Mouse (Mus musculus) liver, adult (tissue): Measurements from ENCODE around the gene Plekha7.

ENCODE experiments used
- GATA4 ChIP-seq: IDR thresholded peaks from 2 replicates; pipeline ENCODE4 v1.6.1; 2014; ENCODE audit warnings: mild to moderate bottlenecking, low read length; ENCODE audit not compliant: insufficient replicate concordance

The Plekha7 gene

DNA sequence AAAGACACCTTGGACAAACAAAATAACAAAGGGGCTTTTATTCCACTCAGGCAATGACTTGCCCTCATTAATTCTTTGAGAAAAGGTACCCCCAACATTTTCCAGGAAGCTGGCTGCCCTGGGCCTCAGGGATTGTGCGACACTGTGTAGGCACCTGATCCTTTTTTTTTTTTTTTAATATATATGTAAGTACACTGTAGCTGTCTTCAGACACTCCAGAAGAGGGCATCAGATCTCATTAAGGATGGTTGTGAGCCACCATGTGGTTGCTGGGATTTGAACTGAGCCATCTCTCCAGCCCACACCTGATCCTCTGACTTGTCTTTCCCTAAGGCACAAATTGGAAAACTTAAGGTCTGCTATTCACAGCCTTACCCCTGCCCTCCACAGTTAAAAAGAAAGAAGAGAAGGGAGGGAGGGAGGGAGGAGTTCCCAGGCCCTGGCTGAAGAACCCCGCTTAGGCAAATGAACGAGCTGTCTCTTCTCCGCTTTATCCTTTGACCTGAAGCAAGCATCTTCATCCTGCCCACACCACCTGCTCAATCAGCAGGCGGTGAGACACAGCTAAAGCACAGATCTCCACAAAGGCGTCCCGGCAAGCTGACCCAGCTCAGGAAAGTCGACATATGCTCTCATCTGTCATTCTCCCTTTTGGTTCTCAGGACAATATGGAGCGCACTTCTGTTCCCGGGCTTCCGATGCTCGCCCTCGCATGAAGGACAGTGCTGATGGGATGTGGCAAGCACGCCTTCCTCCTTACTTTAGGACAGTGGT is 85.0 kb downstream of the Plekha7 start:
- no peak for TF ChIP-seq GATA4

DNA sequence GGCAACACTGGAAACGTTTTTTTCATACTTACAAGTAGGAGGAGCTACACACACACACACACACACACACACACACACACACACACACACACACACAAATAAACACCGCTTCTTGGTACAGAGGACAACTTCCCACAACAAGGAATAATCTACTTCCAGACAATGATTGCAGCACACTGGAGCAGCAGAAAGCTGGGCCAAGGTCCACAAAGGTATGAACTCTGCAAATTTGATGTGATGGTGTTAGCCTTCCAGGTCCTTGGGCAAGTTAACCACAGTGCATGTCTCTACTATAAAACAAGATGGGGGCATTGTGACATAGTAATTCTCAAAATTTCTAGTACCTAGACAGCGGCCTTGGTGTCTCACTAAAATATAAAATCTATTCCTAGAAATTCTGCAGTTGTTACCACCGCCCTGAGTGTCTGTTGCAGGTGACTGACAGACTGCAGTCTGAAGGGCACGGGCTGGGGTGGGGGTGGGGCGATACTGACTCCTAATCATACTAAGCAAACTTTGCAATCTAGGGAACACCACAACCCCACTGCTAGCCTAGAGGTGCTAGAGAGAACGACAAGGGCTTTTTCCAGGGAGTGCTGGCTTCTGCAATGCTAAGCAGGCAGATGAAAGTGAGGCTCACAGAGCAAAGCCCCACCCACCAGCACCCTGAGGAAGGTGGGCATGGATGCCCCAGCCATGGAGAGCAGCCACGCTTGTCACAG is 85.7 kb downstream of the Plekha7 start:
- no peak for TF ChIP-seq GATA4

DNA sequence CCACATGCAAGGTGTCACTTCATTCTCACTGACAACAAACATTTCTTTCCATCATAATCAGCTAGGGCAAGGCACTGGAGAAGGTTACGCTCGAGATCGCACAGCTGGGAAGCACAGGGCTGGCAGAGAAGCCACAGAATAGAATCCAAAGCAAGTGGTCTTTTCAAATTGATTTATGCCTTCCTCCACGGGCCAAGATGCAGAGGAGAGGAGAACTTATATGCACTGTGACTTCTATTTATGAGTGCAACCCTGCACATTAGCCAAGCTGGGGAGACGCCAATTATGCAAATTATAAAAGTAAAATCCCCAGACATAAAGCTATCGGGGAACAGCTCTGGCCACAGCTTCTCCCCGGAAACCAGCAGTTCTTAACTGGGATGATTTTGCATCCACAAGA is 86.3 kb downstream of the Plekha7 start:
- no peak for TF ChIP-seq GATA4

DNA sequence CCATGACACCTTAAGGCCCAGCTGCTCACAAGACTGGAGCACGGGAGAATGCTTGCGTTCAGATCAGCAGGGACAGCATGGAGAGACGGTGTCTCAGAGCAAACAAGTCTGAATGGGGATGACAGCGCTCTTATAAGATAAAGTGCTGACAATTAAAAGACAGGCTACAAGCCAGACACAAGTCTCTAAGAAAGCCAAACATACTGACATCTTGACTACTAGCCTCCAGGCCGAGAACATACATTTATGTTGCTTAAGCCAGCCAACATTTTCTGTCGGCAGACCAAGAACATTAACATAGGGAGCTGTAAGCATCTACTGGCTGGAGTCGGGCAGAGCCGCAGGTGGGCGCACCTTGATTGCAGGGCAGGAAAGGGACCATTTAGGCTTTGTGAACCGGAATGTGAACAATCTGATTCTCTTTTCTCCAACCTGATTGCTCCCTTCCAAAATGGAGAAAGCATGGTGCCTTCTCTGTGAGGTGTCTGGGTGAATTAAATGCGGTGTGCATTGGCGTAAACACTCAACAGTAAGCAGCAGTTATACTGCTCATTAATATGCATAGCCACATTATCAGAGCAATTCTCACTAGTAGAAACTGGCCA is 88.0 kb downstream of the Plekha7 start:
- TF ChIP-seq GATA4 = no peak

DNA sequence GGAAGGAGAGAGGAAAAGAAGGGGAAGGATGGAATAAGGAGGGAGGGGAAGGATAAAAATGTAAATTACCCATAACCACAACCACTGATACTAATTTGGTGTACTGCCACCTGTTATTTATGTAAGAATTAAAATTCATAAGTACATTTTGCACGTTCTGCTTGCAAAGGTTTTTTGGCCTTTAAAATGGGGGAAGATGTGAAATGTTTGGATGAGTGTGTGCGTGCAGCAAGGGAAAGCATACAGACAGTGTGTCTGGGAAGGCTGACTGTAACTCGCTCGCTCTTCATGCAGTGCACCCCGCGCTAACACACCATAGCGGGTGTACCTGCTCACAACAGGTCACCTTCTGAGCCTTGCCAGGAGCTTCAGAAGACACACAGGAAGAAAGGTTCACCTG is 90.4 kb downstream of the Plekha7 start:
- no peak for TF ChIP-seq GATA4

DNA sequence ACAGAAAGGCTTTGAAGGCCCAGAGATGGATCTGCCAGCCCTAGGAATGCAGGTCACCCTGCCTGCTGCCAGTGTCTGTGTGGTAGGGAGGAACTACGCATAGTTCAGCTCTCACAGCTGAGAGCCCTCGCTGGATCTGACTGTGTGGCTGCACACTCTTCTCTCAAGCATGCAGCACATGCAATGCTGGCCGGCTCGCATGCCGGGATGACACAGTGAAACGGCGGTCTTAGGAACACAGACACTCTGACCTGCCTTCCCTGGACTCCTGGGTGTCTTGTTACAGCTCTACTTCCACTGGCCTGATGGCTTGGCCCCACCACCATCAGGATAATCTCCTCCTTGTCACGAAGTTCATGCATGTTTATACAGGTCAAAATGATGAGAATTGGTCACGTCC is 96.3 kb downstream of the Plekha7 start:
- TF ChIP-seq GATA4 = no peak

DNA sequence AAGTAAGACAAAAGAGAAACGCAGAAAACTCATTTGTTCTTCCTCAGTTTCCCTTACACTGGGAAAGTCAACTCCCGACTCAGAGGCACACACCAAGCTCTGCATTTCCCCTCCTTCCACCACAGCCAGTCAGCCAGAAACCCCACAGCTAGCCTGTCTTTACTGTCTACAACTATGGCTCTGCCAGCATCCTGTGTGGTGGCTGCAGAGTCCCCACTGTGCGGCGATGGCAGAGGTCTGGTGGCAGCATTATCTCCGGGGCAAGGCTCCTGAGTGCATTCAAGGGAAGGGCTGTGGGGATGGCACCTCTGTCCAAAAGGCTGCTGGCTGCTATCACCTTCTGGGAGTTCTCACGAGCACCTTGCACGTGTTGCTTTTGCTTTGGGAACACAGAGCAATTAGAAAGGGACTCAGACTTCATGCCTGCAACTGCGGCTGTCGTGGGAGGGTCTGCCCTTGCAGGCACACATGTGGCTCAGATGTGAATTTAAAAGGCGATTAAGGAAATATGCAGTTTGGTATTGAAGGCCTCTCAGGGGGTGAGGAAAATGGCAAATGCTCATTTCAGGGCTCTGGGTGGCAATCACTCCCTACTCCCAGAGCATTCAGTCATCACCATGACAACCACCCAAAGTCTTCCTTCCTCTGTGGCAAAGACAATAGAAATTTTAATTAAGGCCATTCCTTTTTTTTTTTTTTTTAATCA is 98.1 kb downstream of the Plekha7 start:
- TF ChIP-seq GATA4 = no peak

DNA sequence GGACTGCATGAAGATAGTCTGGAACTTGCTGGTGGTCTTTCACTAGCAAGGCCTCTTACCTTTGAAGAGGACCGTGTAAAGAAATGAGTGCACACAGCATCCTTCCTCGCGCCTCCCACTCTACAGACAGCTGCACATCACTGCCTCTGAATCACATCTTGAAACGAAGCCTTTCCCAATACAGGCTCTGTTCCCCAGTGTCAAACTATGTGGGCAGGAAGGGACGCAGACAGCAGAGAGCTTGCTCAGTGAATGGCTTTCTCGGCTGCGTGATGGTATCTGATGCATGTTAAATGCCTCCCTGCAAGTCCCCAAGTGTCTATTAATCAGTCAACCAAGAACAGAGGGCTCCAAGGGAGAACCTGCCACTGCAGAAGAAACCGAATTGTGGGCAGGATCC is 99.3 kb downstream of the Plekha7 start:
- no peak for TF ChIP-seq GATA4

DNA sequence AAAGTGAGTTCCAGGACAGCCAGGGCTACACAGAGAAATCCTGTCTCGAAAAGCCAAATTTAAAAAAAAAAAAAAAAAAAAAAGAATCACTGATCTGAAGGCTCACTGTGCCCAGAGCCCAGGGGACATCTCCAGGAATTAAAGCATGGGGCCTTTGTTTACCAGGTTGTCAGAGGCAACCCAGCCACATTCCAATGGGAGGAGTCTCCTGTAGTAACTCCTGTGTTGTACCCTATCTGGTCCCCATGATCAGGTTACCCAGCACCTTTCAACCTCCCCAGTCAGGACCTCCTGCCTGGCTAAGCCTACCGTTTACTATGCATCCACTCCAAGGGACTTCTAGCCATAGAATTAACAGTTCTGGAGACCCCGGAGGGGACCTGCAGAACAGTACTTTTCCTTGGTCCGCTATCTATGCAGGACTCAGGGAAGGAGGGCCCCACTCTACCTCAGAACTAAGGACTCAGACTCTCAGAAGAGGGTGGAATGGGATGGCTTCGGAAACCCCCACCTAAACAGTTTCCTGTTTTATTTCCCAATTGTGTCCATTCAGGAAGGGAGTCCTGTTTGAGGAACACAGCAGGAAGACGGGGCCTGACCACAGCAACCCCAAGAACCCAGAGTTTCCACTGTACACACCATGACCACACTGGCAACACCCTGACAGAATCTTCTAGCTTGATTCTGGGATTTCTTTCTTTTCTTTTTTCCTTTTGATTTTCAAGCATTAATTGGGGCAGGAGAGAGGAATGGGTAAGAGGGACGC is 101.2 kb downstream of the Plekha7 start:
- no peak for TF ChIP-seq GATA4

DNA sequence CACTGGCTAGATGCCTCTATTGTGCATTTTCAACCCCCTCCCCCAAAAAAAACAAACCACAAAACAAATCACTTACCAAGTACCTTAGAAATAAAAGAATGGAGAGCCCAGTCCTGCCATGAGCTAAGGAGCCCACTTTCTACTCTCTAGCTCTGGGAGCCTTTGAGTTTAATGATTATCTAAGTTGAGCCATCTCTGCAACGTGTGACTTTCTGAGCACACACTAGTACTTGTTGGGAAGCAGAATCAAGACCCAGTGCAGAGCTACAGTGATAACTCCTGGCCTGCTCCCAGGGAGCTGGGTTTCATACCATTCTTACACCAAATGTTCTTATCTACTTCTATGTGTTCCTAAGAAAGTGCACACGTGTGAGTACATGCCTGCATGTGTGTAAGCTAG is 102.7 kb downstream of the Plekha7 start:
- TF ChIP-seq GATA4 = no peak

DNA sequence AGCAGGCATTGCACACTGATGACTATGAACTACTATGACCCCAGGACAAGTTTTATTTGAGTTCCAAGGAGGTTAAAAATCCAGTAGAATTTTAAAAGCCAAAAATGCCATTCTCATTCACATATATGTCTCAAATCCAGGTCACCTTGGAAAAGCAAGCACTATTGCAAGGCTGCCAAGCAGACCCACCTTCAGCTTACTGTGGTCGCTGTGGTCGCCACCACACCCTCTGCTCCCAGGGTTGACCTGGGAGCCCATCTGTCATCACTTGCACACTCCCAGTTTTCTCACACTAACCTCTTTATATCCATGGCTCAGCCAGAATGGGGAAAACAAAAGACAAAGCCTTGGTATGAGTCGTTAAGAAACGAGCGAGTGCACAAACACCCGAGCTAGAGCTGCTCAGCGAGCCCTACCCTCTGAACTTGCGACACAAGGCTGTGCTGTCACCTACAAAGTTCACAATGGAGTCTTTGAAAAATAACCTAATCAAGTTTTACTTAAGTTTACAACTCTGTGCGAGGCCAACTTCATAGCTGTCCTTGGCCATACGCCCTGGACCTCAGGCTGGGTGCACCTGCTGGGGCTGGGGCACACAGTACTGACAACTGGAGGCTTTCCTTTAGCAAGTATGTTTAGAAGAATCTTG is 106.0 kb downstream of the Plekha7 start:
- TF ChIP-seq GATA4 = no peak

DNA sequence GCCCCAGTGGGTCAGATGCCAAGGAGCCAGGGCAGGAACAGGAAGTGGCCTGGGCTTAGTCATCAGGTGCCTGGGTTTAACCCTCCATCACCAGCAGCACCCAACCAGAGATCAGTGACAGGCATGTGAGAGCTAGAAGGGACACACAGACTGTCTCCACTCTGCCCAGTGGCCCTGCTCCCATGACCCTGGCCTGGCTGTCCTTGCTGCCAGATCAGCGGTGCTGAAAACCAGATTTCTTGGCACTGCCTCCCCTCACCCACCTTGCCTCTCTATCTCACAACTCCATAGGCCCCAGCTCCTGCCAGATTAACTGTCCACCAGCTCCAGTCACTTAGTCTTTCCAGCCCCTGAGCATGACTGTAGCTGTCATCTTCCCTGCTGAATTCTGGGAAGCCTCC is 107.2 kb downstream of the Plekha7 start:
- no peak for TF ChIP-seq GATA4

DNA sequence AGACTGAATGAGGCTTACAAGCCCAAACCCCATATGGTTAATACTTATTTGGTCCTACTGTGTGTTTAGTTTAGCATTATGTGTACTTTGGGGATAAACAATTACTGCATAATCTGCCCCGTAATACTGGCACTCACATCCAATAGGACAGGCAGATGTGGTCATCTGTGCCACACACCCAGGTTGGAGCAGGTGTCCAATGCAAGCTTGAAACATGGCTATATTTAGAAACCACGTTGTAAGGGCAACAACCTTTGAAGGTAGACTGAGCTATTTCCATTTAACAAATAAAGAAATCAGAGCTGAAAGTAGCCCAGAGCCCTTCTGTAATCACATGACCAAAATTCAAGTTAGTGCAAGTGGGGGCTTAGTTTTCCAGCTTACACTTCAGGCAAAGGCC is 107.6 kb downstream of the Plekha7 start:
- no peak for TF ChIP-seq GATA4

DNA sequence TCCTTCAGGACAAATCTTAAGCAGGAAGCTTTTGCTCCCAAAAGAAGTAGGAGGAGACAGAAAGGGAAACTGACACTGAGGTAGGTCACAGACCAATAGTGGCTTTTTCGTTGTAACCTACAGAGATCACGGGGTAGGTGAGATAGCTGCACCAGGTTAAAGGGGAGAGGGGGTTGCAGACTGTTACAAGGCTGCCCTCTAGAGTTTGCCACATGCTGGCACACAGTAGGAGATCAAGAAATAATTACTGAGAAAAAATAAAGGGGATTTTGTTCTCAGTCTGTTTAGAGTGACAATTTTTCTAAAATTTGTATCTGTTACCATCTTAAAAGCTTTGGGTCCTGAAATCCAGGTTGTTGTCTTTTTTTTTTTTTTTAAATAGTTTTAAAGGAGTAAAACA is 109.3 kb downstream of the Plekha7 start:
- no peak for TF ChIP-seq GATA4

DNA sequence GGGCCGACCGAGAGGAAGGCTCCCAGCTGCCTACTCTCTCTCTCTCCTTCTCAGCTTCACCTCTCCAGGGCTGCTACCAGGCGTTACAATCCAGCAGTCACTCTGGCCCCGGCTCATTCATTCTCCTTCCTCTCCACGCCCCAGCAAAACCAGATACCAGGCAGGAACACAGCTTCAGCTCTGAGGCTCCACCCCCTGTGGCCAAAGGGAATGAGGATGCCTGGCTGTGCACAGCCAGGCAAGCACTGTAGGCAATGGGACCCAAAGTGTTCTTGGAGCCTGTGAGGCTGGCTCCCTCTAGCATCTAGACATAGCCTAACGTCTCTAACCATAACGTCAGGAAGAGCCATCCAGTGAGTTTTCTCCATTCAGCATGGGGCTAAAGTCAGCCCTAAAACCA is 109.8 kb downstream of the Plekha7 start:
- TF ChIP-seq GATA4 = no peak
